Mouse (Mus musculus): ENCODE results near the gene Amph.

DNA sequence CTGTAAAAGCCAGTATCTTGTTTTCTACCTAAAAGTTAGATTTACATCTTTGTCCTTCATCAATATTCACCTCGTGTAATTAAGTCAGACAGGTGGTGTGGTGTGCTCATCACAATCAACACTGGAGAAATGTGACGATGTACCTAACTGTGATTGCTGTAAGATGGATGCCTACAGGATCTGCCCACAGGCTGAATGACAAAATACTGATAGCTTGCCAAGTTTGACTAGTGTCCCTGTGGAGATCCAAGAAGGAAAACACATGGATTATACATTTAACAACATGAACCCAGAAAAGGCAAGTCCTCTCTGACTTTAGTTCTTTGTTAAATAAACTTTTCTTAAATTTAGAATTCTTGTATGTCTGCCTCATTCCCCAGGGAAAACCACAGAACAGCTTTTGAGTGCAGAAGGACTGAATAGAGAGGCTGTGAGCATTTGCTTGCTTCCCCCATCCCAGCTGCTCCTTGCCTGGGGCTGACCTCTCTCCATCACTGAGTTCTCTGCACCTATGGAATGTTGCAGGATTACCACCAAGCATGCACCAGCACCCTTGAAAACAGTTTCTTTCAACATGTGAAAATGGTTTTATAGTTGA lies 77.2 kb downstream of the Amph start:
- TF ChIP-seq RCOR1 (IDR thresholded peaks at IDR 0.05; ENCODE audit: low read depth, low read length) (no peak), POLR2A (IDR thresholded peaks at IDR 0.05; ENCODE audit: control insufficient read depth in 1 of 2, insufficient read depth in 1 of 2, low read depth in 1 of 2, low read length in 2 of 2, poor library complexity in 1 of 2) (no peak), MAFK (IDR thresholded peaks at IDR 0.05; ENCODE audit: borderline replicate concordance, low read depth, low read length) (no peak), TCF12 (IDR thresholded peaks at IDR 0.05; ENCODE audit: low read depth, low read length) (no peak), MYC (IDR thresholded peaks at IDR 0.05; ENCODE audit: low read depth, low read length) (no peak), NRF1 (IDR thresholded peaks at IDR 0.05; ENCODE audit: insufficient read depth, low read depth, low read length, poor library complexity, severe bottlenecking) (no peak), MEF2A (IDR thresholded peaks at IDR 0.05; ENCODE audit: extremely low read depth, insufficient replicate concordance, low read depth, low read length, poor library complexity, severe bottlenecking) (no peak), GABPA (IDR thresholded peaks at IDR 0.05; ENCODE audit: low read depth, low read length) (no peak), E2F4 (IDR thresholded peaks at IDR 0.05; ENCODE audit: borderline replicate concordance, low read depth, low read length) (no peak), MAZ (IDR thresholded peaks at IDR 0.05; ENCODE audit: low read depth, low read length) (no peak), EP300 (IDR thresholded peaks at IDR 0.05; ENCODE audit: low read depth in 1 of 2, low read length in 2 of 2) (no peak)
